8 mouse cellular contexts compared by ENCODE assay signal in genomic region chr9:27300188-27300691, GRCm38 (mm10). TPM values are rescaled to one million over a fixed set of nuclear protein-coding genes. Genes with fewer than 3 reads are reported as not detected.
A peak's percentile ranks its signal among the peaks of the same experiment; 100 is the strongest.
DNase-seq lines count a peak whose midpoint lies in the region; ATAC-seq and TF ChIP-seq lines count a peak whose summit lies in the region.

No protein-coding gene starts in this region.

- peak overlapping the region; percentile 62 for H3K4me2 ChIP-seq in midbrain, postnatal 0 days (ENCODE audit: low read depth, low read length, poor library complexity, severe bottlenecking)

- H3K27ac ChIP-seq in cortical plate, adult 2 months (ENCODE audit: insufficient read depth, low read length), result peak overlapping the region; percentile 5
- H3K27ac ChIP-seq in limb, embryonic 10.5 days, result no peak overlapping the region
- H3K27ac ChIP-seq in midbrain, postnatal 0 days (ENCODE audit: low read depth, low read length), result peak overlapping the region; percentile 72

- H3K4me3 ChIP-seq in cortical plate, adult 2 months (ENCODE audit: insufficient read depth, low read length), result peak overlapping the region; percentile 69
- H3K4me3 ChIP-seq in limb, embryonic 10.5 days, result peak overlapping the region; percentile 73
- peak overlapping the region; percentile 73 for H3K4me3 ChIP-seq in midbrain, postnatal 0 days (ENCODE audit: low read depth, low read length)

- H3K9me3 ChIP-seq in limb, embryonic 10.5 days (replicated peaks), result no peaks in the 10 kb centered on the region
- H3K9me3 ChIP-seq in midbrain, postnatal 0 days (ENCODE audit: low read length), result no peaks in the 10 kb centered on the region

- TF ChIP-seq POLR2A in cortical plate, adult 2 months (IDR thresholded peaks at IDR 0.05; ENCODE audit: extremely low read depth, insufficient read depth, low read length), result no peak

- ATAC-seq in midbrain, postnatal 0 days (ENCODE audit: low FRiP score), result no peak

- WGBS in limb, embryonic 10.5 days, result under 1% methylated on average over 32 of the region's 32 CpGs
- under 1% methylated on average over 32 of the region's 32 CpGs for WGBS in midbrain, postnatal 0 days

- H3K36me3 ChIP-seq in limb, embryonic 10.5 days, result no peaks in the 10 kb centered on the region
- H3K36me3 ChIP-seq in midbrain, postnatal 0 days (ENCODE audit: insufficient read depth, low read length), result no peaks in the 10 kb centered on the region

- DNase-seq in right cerebral cortex, adult 18-20 months, result peak; percentile 49
- no peak for DNase-seq in right cerebral cortex, postnatal 36 days (ENCODE audit: low spot score in 2 of 2)
- peak; percentile 16 to 17 for DNase-seq in heart, postnatal 14 days
- peak; percentile 54 for DNase-seq in limb, embryonic 10.5 days (ENCODE audit: low spot score)
- no peak for DNase-seq in midbrain, postnatal 0 days (ENCODE audit: low spot score)
- DNase-seq in spleen, postnatal 14 days (ENCODE audit: low spot score in 2 of 2), result no peak
- DNase-seq in left cerebral cortex, adult 8-10 months (ENCODE audit: low spot score in 2 of 2), result no peak

- intact Hi-C loops in heart, postnatal 14 days (cut with DNase I), result no loop called here

- peak overlapping the region; percentile 77 for H3K9ac ChIP-seq in midbrain, postnatal 0 days (replicated peaks; ENCODE audit: low read length, poor library complexity, severe bottlenecking)

- no peak for TF ChIP-seq CTCF in cortical plate, adult 2 months (IDR thresholded peaks at IDR 0.05; ENCODE audit: extremely low read depth, insufficient read depth, low read length)
- TF ChIP-seq CTCF in midbrain, postnatal 0 days (IDR thresholded peaks at IDR 0.05), result no peak

- H3K27me3 ChIP-seq in limb, embryonic 10.5 days (ENCODE audit: low read depth, poor library complexity, severe bottlenecking), result peaks cover 44% of the 10 kb centered on the region
- H3K27me3 ChIP-seq in midbrain, postnatal 0 days (ENCODE audit: insufficient read depth, low read length), result 0 out of 2 replicates have a peak, but pooled peaks cover 3% of the 10 kb centered on the region

- peaks cover 3% of the 10 kb centered on the region; the same call in 1 of the 2 replicates for H3K4me1 ChIP-seq in cortical plate, adult 2 months (ENCODE audit: control insufficient read depth, insufficient read depth, low read length)
- H3K4me1 ChIP-seq in limb, embryonic 10.5 days, result peaks cover 60% of the 10 kb centered on the region
- peaks cover 32% of the 10 kb centered on the region; the same call in 1 of the 2 replicates for H3K4me1 ChIP-seq in midbrain, postnatal 0 days (ENCODE audit: insufficient read depth, low read length)

RNA-seq across cellular contexts. Expression of gene Igsf9b, which starts 1.2 kb away (rescaled TPM):
- polyA plus RNA-seq in cortical plate, adult 2 months (2012; rRNA removed), result 23.1 and 26.1 TPM in 2 replicates
- total RNA-seq in heart, postnatal 14 days (2021), result 1 to 10 TPM; 7.0 to 8.0 TPM
- polyA plus RNA-seq in limb, embryonic 10.5 days (2016; fragmentation: Nextera tagmentation; extraction: Ambion mirVana), result 3.3 and 3.4 TPM in 2 replicates
- total RNA-seq in midbrain, postnatal 0 days (2014; rRNA removed), result 64.8 and 83.3 TPM in 2 replicates
- polyA plus RNA-seq in midbrain, postnatal 0 days (2015; fragmentation: Nextera tagmentation; extraction: Ambion mirVana), result 17.4 and 19.3 TPM in 2 replicates
- 10 to 100 TPM; 47.5 to 53.8 (median 50.6) TPM for total RNA-seq in left cerebral cortex, adult 8-10 months (2022)

Comparison
In these comparisons a context has a peak if more than half of its experiments do, and no peak if none do; other contexts are left out.
1. DNase-seq: peak in right cerebral cortex, adult 18-20 months (single experiment), heart, postnatal 14 days (2 of 2) and limb, embryonic 10.5 days (single experiment); none in right cerebral cortex, postnatal 36 days (0 of 2), midbrain, postnatal 0 days (single experiment), spleen, postnatal 14 days (0 of 2) and left cerebral cortex, adult 8-10 months (0 of 2).
2. Peak in every context shown above with its lines, with median percentiles within 50 percentile points of each other: H3K4me3 ChIP-seq.